Mouse (Mus musculus): ENCODE results near the gene Ptpre. TPM values are rescaled to one million over a fixed set of nuclear protein-coding genes. Genes with fewer than 3 reads are reported as not detected.
"Not testable (repeated sequence)": the region's sequence is repeated elsewhere in the genome, so short reads cannot be mapped to it uniquely, and the experiment has no call there.

The Ptpre gene
- polyA plus RNA-seq, 1 experiment from 2014 or later: 3.1 TPM

DNA sequence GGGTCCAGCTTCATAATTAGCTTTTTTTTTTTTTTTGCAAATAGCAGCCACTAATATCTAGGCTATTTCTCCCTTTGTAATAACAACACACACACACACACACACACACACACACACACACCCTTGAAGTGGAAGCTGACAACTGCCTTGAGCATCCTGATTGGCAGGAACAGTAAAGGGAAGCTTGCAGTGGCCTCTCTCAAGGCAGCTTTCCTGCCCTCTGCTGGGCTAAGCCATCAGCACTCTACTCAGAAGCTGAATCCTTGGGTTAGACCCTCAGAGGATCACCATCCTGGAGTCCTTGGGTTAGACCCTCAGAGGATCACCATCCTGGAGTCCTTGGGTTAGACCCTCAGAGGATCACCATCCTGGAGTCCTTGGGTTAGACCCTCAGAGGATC lies 79.2 kb downstream of the Ptpre start:
- not testable (repeated sequence) for H3K9ac ChIP-seq (ENCODE audit: low read length); H3K4me1 ChIP-seq (ENCODE audit: control insufficient read depth, insufficient read depth, low read length); ATAC-seq (ENCODE audit: insufficient read depth, low FRiP score); H3K36me3 ChIP-seq (ENCODE audit: control insufficient read depth, insufficient read depth, low read length); H3K27me3 ChIP-seq (ENCODE audit: control insufficient read depth, insufficient read depth, low read length); H3K9me3 ChIP-seq (replicated peaks; ENCODE audit: control insufficient read depth, low read length); H3K27ac ChIP-seq (ENCODE audit: low read length); H3K4me3 ChIP-seq (replicated peaks; ENCODE audit: low read length); H3K4me2 ChIP-seq (ENCODE audit: low read depth, low read length)

DNA sequence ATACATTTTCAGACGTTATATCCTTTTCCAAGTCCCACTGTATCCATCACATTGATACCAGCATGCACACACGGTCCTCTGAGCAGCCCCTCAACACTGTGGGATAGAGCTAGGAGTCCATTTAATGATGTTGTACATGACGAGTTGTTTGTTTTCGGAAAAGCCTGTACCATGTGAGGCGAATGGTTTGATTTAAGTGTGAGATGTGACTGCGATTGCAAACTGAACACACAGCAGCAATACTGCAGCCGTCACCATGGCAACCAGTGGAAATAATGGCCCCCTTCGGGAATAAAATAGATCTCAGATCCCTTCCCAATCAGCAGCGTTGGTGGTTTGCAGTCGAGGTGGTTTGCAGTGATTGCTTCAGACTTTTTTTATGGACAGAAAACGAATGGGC lies 80.5 kb downstream of the Ptpre start:
- Histone ChIP-seq H3K27ac (ENCODE audit: low read length) (no peak overlapping the region), H3K4me3 (replicated peaks; ENCODE audit: low read length) (no peak overlapping the region), H3K9ac (ENCODE audit: low read length) (no peak overlapping the region), H3K4me1 (ENCODE audit: control insufficient read depth, insufficient read depth, low read length) (no peaks in the 10 kb centered on the region), H3K9me3 (replicated peaks; ENCODE audit: control insufficient read depth, low read length) (no peaks in the 10 kb centered on the region), H3K27me3 (ENCODE audit: control insufficient read depth, insufficient read depth, low read length) (no peaks in the 10 kb centered on the region), H3K36me3 (ENCODE audit: control insufficient read depth, insufficient read depth, low read length) (no peaks in the 10 kb centered on the region), H3K4me2 (ENCODE audit: low read depth, low read length) (no peak overlapping the region)
- ATAC-seq (ENCODE audit: insufficient read depth, low FRiP score): no peak
- WGBS: 78% methylated on average over 11 of the region's 11 CpGs

DNA sequence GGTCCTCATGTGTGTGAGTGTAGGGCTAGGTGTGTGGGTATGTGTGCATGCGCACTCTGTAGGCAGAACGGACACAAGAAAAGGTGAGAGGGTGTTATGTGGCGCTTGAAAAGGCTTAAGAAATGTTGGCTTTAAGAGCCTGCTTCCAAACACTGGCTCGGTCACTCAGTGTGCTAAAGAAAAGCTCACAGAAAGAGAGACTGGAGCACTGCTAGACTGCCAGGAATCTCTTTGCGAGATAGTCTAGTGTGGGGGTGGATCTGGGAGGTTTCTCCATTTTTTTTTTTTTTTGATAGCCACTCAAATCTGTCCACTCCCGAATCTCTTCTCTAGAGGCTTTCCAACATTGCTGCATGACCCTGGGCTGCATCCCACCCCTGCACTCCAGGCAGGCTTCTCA lies 84.4 kb downstream of the Ptpre start:
- H3K4me2 ChIP-seq (ENCODE audit: low read depth, low read length): no peak overlapping the region
- peaks cover 5% of the 10 kb centered on the region; the same call in 1 of the 2 replicates for H3K9me3 ChIP-seq (replicated peaks; ENCODE audit: control insufficient read depth, low read length)
- 58% methylated on average over 6 of the region's 6 CpGs for WGBS
- H3K27ac ChIP-seq (ENCODE audit: low read length): no peak overlapping the region
- no peak for ATAC-seq (ENCODE audit: insufficient read depth, low FRiP score)
- no peak overlapping the region for H3K4me3 ChIP-seq (replicated peaks; ENCODE audit: low read length)
- no peaks in the 10 kb centered on the region for H3K36me3 ChIP-seq (ENCODE audit: control insufficient read depth, insufficient read depth, low read length)
- no peak overlapping the region for H3K9ac ChIP-seq (ENCODE audit: low read length)
- no peaks in the 10 kb centered on the region for H3K27me3 ChIP-seq (ENCODE audit: control insufficient read depth, insufficient read depth, low read length)
- no peaks in the 10 kb centered on the region for H3K4me1 ChIP-seq (ENCODE audit: control insufficient read depth, insufficient read depth, low read length)

DNA sequence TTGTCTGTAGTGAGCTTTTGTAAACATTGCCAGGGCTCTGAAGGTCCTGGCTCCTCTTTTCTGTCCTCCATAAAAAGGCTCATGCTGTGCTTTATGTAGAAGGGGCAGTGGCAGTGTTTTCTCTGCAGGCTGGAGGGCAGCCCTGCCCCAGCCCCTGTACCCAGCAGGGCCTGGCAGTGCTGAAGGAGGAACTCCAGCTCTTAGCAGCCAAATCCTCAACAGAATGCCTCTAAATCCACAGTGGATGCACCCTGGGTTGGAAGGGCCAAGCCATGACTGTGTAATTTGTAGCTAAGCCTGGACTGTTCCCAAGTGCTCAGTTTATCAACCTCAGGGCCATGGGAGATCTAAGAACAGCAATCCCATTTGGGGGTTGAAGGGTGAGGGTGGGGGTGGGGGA lies 85.0 kb downstream of the Ptpre start:
- H3K4me2 ChIP-seq (ENCODE audit: low read depth, low read length): no peak overlapping the region
- ATAC-seq (ENCODE audit: insufficient read depth, low FRiP score): no peak
- H3K27me3 ChIP-seq (ENCODE audit: control insufficient read depth, insufficient read depth, low read length): no peaks in the 10 kb centered on the region
- no peak overlapping the region for H3K4me3 ChIP-seq (replicated peaks; ENCODE audit: low read length)
- H3K4me1 ChIP-seq (ENCODE audit: control insufficient read depth, insufficient read depth, low read length): no peaks in the 10 kb centered on the region
- no peak overlapping the region for H3K9ac ChIP-seq (ENCODE audit: low read length)
- H3K9me3 ChIP-seq (replicated peaks; ENCODE audit: control insufficient read depth, low read length): peaks cover 5% of the 10 kb centered on the region; the same call in 1 of the 2 replicates
- no peak overlapping the region for H3K27ac ChIP-seq (ENCODE audit: low read length)
- H3K36me3 ChIP-seq (ENCODE audit: control insufficient read depth, insufficient read depth, low read length): no peaks in the 10 kb centered on the region

DNA sequence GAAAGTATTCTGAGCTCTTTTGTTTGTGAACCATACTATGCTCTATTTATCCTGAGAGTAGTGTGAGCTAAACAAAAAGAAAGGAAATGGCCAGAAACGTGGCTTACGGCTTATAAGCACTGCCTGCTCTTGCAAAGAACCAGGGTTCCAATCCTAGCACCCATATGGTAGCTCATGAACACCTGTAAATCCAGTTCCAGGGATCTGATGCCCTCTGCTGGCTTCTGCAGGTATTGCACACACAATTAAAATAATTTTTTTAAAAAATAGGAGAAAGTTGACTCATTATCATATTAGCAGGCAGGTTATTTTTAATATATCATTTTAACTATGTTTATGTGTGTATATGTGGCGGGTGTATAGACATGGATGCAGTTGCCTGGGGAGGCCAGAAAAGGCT lies 87.6 kb downstream of the Ptpre start:
- ATAC-seq (ENCODE audit: insufficient read depth, low FRiP score): no peak
- Histone ChIP-seq H3K9ac (ENCODE audit: low read length) (no peak overlapping the region), H3K4me3 (replicated peaks; ENCODE audit: low read length) (no peak overlapping the region), H3K27ac (ENCODE audit: low read length) (no peak overlapping the region), H3K4me2 (ENCODE audit: low read depth, low read length) (no peak overlapping the region), H3K9me3 (replicated peaks; ENCODE audit: control insufficient read depth, low read length) (peaks cover 5% of the 10 kb centered on the region; the same call in 1 of the 2 replicates), H3K36me3 (ENCODE audit: control insufficient read depth, insufficient read depth, low read length) (no peaks in the 10 kb centered on the region), H3K27me3 (ENCODE audit: control insufficient read depth, insufficient read depth, low read length) (no peaks in the 10 kb centered on the region), H3K4me1 (ENCODE audit: control insufficient read depth, insufficient read depth, low read length) (peaks cover 4% of the 10 kb centered on the region; the same call in 1 of the 2 replicates)
- 72% methylated on average over 3 of the region's 3 CpGs for WGBS

DNA sequence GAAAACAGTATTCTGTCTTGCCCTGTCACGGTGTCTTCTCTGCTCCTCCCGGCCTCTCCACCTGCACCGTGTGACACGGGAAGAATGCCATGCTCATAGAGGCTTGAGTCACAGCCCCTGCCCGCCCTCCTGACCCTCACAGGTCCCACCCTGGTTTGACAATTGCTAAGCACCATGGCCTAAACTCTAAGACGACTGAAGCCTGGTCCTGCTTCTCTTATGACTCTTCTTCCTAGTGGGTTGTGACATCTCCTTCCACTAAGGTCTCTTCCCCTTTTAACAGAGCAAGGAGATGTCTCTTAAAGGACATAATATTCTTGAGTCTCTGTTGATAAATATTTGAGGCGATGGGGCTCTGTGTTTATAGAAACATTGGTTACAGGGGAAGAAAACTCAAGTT lies 91.1 kb downstream of the Ptpre start:
- 69% methylated on average over 7 of the region's 7 CpGs for WGBS
- H3K9me3 ChIP-seq (replicated peaks; ENCODE audit: control insufficient read depth, low read length): peaks cover 5% of the 10 kb centered on the region; the same call in 1 of the 2 replicates
- no peaks in the 10 kb centered on the region for H3K27me3 ChIP-seq (ENCODE audit: control insufficient read depth, insufficient read depth, low read length)
- ATAC-seq (ENCODE audit: insufficient read depth, low FRiP score): no peak
- no peak overlapping the region for H3K9ac ChIP-seq (ENCODE audit: low read length)
- H3K36me3 ChIP-seq (ENCODE audit: control insufficient read depth, insufficient read depth, low read length): no peaks in the 10 kb centered on the region
- no peak overlapping the region for H3K4me3 ChIP-seq (replicated peaks; ENCODE audit: low read length)
- no peak overlapping the region for H3K27ac ChIP-seq (ENCODE audit: low read length)
- H3K4me1 ChIP-seq (ENCODE audit: control insufficient read depth, insufficient read depth, low read length): peaks cover 4% of the 10 kb centered on the region; the same call in 1 of the 2 replicates
- no peak overlapping the region for H3K4me2 ChIP-seq (ENCODE audit: low read depth, low read length)

DNA sequence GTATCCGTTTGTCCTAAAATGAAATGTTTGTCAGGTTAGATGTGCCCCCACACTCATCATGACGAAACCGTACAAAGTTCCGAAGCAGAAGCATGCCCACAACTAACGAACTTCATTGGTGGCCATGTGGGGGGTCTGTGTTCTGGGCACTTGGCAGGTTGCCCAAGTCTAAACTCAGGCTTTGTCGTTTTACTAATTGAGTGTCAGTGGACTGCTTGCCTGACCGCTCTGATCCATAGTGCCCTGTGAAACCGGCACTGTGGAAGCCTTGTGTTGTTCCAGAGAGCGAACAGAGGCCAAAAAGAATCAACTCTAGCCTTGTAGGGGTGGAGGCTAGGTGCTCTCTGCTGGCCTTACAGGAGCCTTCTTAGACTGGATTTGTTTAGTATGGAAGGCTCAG lies 91.7 kb downstream of the Ptpre start:
- WGBS: 55% methylated on average over 9 of the region's 9 CpGs
- no peaks in the 10 kb centered on the region for H3K27me3 ChIP-seq (ENCODE audit: control insufficient read depth, insufficient read depth, low read length)
- H3K4me1 ChIP-seq (ENCODE audit: control insufficient read depth, insufficient read depth, low read length): peaks cover 4% of the 10 kb centered on the region; the same call in 1 of the 2 replicates
- H3K27ac ChIP-seq (ENCODE audit: low read length): no peak overlapping the region
- peaks cover 5% of the 10 kb centered on the region; the same call in 1 of the 2 replicates for H3K9me3 ChIP-seq (replicated peaks; ENCODE audit: control insufficient read depth, low read length)
- ATAC-seq (ENCODE audit: insufficient read depth, low FRiP score): no peak
- no peak overlapping the region for H3K4me3 ChIP-seq (replicated peaks; ENCODE audit: low read length)
- no peak overlapping the region for H3K4me2 ChIP-seq (ENCODE audit: low read depth, low read length)
- no peaks in the 10 kb centered on the region for H3K36me3 ChIP-seq (ENCODE audit: control insufficient read depth, insufficient read depth, low read length)
- H3K9ac ChIP-seq (ENCODE audit: low read length): no peak overlapping the region

DNA sequence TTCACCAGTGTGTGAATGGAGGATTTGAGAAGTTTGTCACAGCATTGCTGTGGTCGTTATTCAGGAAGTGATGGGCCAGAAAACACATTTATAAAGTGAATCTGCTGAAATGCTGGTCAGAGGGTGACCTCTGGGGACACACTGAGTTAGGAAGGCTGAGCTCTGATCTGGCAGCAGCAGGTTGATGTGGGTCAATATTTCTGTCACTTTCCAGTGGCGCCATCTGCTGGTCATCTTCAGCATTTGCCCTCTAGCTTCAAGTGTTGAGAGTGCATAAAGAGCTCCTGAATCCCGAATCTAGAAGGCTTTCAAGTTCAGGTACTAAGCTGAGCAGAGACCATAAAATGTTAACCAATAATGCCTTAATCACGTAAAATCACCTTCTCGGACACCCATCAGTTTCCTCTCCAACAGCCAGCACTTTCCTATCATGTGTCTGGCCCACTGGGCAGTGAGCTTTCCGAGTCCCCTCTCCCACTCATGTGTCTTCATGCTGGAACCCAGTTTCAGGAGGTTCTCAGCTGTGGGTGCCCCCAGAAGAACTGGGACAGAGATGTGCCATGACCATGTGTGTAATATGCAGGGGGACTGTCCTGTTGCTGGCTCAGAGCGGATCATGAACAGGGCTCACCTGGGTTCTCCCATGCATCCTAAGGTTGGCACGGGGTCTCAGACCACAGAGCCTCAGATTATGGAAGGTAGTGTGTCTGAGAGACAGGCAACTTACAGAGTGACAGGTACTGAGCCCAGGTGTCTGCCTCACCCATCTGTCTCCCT lies 94.7 kb downstream of the Ptpre start:
- Histone ChIP-seq H3K27me3 (ENCODE audit: control insufficient read depth, insufficient read depth, low read length) (no peaks in the 10 kb centered on the region), H3K36me3 (ENCODE audit: control insufficient read depth, insufficient read depth, low read length) (no peaks in the 10 kb centered on the region), H3K4me3 (replicated peaks; ENCODE audit: low read length) (no peak overlapping the region), H3K27ac (ENCODE audit: low read length) (no peak overlapping the region), H3K4me2 (ENCODE audit: low read depth, low read length) (no peak overlapping the region), H3K4me1 (ENCODE audit: control insufficient read depth, insufficient read depth, low read length) (peaks cover 4% of the 10 kb centered on the region; the same call in 1 of the 2 replicates), H3K9ac (ENCODE audit: low read length) (no peak overlapping the region), H3K9me3 (replicated peaks; ENCODE audit: control insufficient read depth, low read length) (no peaks in the 10 kb centered on the region)
- no peak for ATAC-seq (ENCODE audit: insufficient read depth, low FRiP score)
- WGBS: 47% methylated on average over 8 of the region's 8 CpGs

DNA sequence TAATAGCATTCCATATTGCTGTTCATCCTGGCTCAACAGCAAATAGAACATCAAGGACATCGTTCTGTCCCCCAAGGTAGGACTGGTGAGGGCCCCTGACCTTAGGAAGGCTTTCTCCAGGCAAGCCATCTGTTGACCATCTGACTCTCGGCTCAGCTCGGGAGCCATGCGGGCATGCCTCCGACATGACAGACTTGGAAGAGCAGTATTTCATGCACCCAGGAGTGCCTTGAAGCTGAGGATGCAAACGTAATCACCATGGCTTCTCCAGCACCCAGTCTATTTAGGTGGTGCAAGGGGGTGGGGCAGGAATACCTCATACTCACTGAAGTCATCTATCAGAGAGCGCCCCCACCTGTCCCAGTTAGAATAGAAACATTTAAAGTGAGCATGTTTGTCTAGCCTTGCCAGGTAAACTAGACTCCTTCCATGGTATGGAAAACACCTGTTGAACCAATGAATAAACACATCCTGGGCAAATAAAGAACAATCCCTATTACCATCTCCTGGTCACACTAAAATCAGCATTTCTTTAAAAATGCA lies 95.5 kb downstream of the Ptpre start:
- WGBS: 65% methylated on average over 7 of the region's 7 CpGs
- Histone ChIP-seq H3K36me3 (ENCODE audit: control insufficient read depth, insufficient read depth, low read length) (no peaks in the 10 kb centered on the region), H3K27me3 (ENCODE audit: control insufficient read depth, insufficient read depth, low read length) (no peaks in the 10 kb centered on the region), H3K27ac (ENCODE audit: low read length) (no peak overlapping the region), H3K9me3 (replicated peaks; ENCODE audit: control insufficient read depth, low read length) (no peaks in the 10 kb centered on the region), H3K4me3 (replicated peaks; ENCODE audit: low read length) (no peak overlapping the region), H3K9ac (ENCODE audit: low read length) (no peak overlapping the region), H3K4me2 (ENCODE audit: low read depth, low read length) (no peak overlapping the region), H3K4me1 (ENCODE audit: control insufficient read depth, insufficient read depth, low read length) (peaks cover 4% of the 10 kb centered on the region; the same call in 1 of the 2 replicates)
- no peak for ATAC-seq (ENCODE audit: insufficient read depth, low FRiP score)

Measured in stomach, embryonic 16.5 days (tissue).